Mouse (Mus musculus) thymus, adult 2 months (tissue): Measurements from ENCODE around the gene Sdk2.

Experiments used
- CTCF ChIP-seq: fragments of 200-500 bp; IDR thresholded peaks from 2 replicates; pipeline ENCODE4 v1.5.1; 2012; ENCODE audit warnings: mild to moderate bottlenecking, control low read depth, low read length, moderate library complexity, borderline replicate concordance; ENCODE audit not compliant: control insufficient read depth, poor library complexity, insufficient read depth; ENCODE audit errors: extremely low read depth
- POLR2A ChIP-seq: fragments of 200-500 bp; IDR thresholded peaks from 2 replicates; pipeline ENCODE4 v1.6.1; 2012; ENCODE audit warnings: mild to moderate bottlenecking, low read length, control low read depth, moderate library complexity; ENCODE audit not compliant: control insufficient read depth, poor library complexity, insufficient read depth; ENCODE audit errors: extremely low read depth

DNA sequence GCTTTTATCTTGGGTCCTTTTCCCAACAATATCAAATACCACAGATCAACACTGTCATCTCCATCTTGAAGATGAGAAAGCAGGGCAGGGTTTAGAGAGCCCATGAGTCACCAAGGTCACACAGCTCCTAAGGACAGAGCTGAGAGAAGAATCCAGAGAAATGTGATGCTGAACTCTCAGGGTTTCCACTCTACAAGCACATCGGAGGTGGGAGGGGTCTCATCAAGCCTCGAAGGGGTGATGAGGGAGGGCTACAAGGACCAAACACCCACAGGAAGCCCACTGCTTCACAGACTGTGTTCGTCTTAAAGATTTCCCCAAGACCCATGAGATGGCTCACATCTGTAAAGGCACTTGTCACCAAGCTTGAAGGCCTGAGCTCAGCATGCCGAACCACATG is 320.9 kb downstream of the Sdk2 start:
- TF ChIP-seq CTCF (no peak), POLR2A (no peak)
